Mouse (Mus musculus) inflammation-experienced regulatory T-cells, adult 6 months (primary cell): ENCODE results near the gene Slc17a8. TPM values are rescaled to one million over a fixed set of nuclear protein-coding genes. Genes with fewer than 3 reads are reported as not detected.
"Not testable (repeated sequence)": the region's sequence is repeated elsewhere in the genome, so short reads cannot be mapped to it uniquely, and the experiment has no call there.

Experiments
- ATAC-seq: one replicate; pipeline ENCODE4 v1.8.0; 2017
- polyA plus RNA-seq, 3 experiments: library from polyadenylated mRNA; unstranded; fragments of 100-300 nt; shearing (Covaris generic); gene quantifications; one replicate each; pipeline ENCODE4 v1.2.1; 2017

Slc17a8 gene
- polyA plus RNA-seq = under 1 TPM in 1 of 3 experiments, not detected in 2; 0.19 TPM

DNA sequence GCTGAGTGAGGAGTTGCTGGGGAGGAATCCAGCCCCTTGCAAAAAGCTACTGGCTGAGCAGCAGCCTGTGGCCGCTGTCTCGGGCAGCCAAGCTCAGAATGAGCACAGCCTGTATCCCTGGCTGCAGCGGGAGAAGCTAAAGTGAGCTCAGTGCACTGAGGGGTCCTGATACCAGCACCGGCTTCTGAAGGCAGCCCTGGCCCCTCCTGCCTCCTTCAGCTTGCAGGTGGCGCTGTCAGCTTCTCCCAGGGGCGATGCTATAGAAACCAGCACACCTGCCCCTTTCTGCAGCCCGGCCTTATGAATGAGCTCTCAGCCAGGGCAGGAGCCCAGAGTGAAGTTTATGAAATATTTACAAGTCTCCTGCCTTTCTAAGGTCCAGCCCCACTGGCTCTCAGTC is at the start of gene Slc17a8:
TSS of gene Slc17a8 (minus strand) at position 125 of the 400 bp plus-strand sequence.
- ATAC-seq = no peak

DNA sequence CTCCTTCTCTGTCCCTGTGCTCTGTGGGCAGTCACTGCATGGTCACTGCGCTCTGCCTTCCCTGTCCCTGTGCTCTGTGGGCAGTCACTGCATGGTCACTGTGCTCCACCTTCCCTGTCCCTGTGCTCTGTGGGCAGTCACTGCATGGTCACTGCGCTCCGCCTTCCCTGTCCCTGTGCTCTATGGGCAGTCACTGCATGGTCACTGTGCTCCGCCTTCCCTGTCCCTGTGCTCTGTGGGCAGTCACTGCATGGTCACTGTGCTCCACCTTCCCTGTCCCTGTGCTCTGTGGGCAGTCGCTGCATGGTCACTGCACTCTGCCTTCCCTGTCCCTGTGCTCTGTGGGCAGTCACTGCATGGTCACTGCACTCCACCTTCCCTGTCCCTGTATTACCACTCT is 49.3 kb upstream of the Slc17a8 start:
- not testable (repeated sequence) for ATAC-seq

DNA sequence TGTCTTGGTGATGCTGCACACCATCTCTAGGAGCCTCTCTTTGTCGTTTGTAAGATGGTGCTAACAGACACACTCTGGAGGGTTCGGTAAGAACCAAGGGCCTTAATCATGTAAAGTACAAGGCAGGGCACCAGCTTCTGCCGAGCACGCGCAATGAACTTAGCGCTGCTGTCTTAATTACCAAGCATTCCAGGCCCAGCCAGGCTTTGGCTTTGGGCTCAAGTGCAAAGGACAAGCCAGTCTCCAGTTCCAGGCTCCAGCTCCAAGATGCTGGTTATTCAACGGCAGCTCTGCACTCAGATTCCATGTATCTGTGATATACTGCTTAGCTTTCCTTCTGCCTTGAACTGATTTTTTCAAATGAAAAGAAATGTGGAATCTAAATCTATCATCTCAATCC is 46.5 kb upstream of the Slc17a8 start:
- ATAC-seq = no peak

DNA sequence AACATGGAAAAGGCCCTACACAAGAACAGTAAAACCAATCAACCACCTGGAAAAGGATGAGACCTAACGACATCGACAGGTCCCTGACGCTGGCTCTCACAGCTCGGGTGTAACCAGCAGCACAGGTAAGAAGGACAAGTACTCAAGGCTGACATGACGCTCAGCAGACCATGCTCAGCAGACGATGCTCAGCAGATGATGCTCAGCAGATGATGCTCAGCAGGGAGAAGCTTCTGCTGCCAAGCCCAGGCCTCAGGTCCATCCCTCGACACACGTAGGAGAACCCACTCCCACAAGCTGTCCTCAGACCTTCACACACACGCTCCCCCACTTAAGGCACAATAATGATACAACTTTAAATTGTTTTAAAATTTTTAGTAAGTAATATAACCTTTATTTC is 44.6 kb upstream of the Slc17a8 start:
- no peak for ATAC-seq

DNA sequence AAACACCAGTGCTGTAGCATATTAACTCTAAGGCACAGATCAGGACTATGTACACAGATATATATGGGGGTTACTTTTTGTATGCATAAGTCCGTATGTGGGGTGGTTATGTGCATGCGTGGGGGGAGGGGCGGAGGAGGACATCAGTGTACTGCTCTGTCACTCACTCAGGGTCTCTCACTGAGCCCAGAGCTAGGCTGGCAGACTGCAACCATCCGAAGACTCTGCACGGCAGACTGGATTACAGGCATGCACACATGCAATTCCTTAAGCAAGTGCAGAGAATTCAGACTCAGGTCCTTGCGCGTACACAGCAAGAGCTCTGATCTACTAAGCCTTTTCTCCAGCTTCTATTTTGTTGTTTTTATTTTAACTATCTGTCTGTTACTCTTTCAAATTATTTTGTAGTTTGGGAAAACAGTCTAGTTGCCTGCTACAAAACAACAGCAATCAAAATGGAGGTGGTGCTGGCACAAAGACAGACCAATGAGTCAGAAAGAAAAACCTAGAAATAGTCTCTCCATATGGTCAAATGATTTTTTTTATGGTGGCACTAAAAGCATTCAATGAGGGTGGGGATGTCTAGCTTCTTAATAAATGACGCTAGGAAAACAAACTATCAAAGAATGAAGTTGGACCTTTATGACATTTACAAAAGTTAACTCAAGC is 44.1 kb upstream of the Slc17a8 start:
- no peak for ATAC-seq

DNA sequence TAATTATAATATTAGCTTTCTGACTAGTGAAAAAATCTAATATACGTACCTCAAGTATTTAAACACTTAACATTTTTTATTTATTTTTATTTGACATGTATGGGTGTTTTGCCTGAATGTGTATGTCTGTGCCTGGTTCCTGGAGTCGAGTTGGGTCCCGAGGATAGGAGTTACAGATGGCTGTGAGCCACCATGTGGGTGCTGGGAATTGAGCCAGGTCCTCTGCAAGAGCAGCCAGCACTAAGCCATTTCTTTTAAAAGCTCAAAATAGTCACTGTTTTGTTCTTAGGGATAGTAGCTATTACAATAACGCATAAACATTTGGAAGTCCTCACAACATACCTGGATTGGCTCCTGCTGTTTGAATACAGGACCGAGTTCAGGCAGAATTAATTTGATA is 35.3 kb upstream of the Slc17a8 start:
- no peak for ATAC-seq

DNA sequence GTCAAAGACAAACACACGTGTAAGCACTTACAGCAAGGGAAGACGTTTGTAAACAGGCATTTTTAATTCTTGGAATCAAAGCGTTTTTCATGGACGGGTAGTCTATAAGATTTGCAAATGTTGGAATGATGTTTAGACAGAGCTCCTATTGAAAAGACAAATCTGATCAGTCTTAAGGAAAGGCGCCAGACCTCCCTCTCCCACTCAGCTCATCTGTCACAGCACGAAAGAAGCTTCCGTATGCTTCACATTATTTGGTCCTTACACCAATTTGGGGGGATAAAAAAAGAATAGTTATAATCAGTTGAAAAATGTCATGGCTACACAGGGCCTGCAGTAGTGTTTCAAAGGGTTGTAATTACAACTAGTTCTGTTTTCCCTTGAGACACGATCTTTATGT is 31.9 kb upstream of the Slc17a8 start:
- no peak for ATAC-seq

DNA sequence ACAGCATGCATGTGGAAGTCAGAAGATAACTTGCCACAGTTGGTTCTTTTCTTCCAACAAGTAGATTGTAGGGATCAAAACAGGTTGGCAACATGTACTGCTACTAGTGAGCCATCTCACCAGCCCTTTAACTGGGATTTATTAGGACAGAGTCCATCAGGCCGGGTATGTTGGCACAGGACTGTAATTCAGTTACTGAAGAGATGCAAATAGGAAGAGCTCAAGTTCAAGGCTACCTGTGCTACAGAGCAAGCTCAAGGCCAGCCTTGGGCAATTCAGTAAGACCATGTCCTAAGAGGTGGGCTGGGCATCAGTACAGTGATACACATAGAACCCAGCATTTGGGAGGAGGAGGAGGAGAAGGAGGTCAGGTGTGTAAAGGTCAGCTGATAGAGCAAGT is 30.6 kb upstream of the Slc17a8 start:
- no peak for ATAC-seq

DNA sequence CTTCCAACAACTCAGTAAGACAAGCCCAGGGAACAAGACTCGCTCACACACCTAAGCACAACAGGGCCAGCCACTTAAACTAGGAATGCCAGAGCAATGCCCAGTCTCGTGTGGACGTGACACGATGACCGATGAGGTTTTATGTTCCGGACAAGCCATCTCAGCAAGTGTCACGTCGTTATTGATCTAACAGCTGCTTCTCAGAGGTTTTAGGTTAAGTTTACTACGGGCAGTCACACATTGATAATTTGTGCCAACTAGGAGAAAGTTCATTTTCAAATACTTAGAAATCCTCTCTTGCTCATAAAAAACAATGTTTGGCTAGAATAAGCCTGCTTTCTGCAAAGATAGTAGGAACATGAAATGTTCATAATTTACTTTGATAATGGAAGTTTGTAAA is 25.9 kb upstream of the Slc17a8 start:
- no peak for ATAC-seq

DNA sequence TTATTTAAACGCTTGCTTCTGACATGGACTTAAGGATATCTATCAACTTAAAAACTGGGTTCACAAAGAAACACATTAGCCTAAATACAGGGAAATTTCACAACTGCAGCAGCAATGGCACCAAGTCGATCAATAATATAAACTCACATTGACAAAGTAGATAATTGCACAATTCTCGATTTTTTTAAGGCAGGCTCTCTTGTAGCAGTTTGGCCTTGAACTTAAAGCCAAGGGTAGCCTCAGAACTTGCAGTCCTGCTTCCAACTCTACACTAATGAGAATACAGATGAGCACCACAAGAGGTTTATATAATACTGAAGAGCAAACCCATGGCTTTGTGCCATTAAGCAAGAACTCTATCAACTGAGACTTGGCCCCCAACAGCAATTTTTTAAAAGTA is 15.9 kb upstream of the Slc17a8 start:
- no peak for ATAC-seq

DNA sequence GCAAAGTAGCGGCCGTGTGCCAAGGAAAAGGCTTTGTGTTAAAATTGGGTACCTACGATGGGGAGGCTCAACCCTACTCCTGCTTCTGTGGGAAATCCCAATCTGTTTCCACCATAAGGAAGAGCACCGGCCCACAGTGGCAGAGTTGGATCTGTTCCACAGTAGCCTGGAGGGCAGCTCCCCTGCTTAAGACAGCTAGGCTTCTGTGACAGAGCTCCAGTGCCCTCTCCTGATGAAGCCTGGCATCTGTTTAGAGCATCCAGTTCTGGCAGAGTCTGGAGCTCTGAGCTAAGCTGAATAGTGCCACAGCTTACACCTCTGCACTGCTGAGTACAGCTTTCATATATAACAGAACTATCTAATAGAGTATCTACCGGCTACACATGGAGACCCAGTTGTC is 14.0 kb upstream of the Slc17a8 start:
- no peak for ATAC-seq

DNA sequence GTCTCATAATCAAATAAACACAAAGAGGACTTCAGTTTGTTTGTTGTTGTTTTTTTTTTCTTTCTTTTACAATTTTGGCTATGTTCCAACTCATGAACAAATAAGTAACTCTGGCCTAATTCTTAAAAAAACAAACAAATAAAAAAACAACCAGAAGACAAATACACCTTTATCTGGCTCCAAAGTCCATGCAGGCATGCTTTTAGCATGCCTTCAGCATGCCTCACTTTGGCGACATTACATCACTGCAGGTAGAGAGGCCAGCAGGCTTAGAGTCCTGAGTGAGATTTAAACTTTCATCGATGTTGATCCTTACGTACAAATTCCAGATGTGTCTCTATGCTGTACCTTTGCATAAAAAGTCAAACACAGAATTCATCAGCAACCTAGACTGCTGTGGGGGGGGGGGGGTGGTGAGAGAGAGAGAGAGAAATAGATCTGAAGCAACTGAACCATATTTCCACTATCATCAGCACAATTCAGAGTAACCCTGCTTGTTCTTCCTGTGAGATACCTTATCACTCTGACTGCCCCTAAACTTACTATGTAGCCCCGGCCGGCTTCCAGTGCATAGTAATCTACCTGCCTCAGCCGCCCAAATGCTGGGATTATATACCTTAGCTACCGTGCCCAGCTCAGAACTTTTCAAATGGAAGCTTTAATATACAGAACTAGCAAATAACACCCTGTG is 12.8 kb upstream of the Slc17a8 start:
- ATAC-seq = peak; percentile 39

DNA sequence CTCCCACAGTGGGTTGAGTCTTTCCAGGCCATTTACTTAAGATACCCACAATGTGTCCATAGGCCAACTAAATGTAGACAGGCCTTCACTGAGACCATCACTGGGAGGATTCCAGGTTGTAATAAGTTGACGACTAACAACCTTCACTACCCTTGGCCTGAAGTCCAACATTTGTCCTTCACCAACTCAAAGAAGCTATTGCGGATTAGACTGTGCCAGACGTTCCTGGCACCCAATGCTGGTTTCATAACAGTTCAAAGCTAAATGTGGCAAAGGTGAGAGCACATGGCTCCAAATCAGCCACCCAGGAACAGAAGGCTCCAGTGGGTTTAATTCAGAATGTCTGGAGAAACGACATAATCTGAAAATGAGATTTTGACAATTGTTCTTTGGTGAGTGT is 12.1 kb upstream of the Slc17a8 start:
- no peak for ATAC-seq

DNA sequence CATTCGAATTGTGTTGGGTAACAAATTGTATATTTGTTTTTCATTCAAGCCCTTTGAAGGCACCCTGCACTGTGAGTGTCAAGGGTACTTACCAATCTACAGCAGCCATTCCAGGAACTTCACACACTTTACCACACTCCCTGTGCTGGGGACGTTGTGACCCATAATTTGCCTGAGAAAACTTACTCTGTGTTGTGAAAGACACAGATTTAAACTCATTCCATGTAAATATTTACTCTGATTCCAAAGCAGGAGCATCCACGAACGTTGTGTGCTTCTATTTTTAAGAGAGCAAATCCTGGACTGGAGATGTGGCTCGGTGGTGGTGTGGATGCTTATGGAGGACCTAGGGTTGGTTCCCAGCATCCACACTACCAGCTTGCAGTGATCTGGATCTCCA is 10.8 kb upstream of the Slc17a8 start:
- ATAC-seq = no peak

DNA sequence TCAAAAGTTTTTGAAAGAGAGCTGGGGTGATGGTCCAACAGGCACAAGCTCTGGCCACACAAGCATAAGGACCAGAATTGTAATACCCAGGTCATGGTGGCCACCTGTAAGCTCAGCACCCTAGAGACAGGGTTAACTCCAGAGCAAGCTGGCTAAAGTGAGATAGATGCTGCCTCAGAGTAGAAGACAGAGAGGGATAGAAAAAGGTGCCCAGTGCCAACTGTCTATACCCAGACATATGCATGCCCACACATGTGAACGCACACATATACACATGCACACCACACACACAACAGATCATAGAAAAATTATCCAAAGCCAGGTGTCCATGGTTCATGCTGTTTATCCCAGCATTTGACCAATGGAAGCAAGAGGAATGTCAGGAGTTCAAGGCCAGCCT is 9.5 kb upstream of the Slc17a8 start:
- no peak for ATAC-seq

DNA sequence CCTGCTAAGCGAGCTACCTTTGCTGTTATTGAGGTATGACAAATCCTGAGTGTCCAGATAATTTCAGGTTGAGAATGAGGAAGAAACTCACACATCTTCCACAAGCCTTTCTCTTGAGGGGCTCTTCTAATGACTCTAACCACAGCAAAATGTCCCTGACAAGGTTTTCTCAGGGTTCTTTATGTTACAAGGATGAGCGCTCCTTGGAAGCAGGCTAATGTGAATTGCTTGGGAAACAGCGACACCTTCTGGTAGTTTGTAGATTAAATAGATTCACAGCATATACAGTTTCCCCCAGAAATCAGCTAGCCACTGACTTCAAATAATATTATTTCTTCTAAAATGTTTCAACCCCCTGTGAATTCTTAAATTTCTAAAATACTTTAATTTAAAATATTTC is 9.0 kb upstream of the Slc17a8 start:
- peak; percentile 72 for ATAC-seq

DNA sequence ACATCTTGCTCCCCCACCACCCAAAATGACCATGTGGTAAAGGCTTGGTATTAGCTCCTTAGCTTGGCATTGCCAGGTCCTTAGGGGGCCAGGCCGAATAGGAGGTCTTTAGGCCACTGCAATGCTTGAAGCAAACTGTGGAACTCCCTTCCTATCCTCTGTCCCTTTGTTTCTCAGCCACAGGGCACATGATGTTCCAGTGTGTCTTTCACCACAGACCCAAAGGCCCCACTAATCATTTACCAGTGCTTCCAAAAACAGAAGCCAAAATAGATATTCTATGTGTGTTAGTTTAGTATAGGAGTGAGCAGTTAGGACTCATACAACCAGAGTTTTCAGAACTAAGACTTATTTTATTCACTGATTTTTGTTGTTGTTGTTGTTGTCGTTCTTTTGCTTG is 5.7 kb upstream of the Slc17a8 start:
- no peak for ATAC-seq

DNA sequence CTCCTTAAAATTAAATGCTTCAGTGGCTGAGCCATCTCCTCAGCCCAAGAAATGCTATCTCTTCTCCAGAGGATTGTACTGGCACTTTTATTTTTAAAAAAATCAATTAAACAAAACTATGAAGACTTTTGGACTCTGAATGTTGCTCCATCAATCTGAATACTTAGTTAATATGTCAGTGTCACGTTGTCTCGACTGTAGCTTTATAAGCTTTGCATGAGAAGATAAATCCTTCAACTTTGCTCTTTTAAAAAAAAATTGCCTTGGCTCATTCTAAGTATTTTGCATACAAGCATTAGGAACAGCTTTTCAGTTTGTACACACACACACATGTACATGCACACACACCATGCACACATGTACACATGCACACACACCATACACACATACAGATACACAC is 3.1 kb upstream of the Slc17a8 start:
- no peak for ATAC-seq

DNA sequence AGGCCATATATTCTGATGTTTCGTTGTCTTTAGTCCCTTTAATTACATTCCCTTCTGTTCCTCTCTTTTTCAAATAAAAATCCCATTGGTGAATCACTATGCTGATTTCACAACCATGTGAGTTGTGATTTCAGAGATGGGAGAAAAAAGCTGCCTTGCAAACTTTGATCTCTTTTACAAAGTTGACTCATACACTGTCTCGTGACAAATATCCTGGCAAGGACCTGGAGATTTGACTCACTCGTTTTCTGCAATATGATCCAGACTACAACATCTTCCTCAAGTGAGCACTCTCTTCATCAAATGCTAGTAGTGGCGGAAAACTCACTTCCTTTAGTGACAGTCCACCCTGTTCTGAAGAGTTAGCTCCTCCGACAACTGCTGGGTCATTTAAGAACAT is 21.7 kb downstream of the Slc17a8 start:
- ATAC-seq = no peak

DNA sequence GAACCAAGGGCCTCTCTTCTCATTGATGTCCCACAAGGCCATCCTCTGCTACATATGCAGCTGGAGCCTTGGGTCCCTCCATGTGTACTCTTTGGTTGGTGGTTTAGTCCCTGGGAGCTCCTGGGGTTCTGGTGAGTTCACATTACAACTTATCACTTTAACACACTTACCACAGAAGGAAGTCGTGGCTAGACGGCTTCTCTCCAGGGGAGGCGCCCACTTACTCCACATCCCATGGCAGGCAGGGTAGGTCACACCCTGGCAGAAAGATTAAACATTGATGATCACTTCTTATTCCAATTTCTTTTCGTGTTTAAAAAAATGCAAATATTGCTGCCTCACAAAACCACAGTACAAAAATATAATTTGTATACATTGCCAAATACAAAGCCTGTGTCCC is 23.8 kb downstream of the Slc17a8 start:
- no peak for ATAC-seq

DNA sequence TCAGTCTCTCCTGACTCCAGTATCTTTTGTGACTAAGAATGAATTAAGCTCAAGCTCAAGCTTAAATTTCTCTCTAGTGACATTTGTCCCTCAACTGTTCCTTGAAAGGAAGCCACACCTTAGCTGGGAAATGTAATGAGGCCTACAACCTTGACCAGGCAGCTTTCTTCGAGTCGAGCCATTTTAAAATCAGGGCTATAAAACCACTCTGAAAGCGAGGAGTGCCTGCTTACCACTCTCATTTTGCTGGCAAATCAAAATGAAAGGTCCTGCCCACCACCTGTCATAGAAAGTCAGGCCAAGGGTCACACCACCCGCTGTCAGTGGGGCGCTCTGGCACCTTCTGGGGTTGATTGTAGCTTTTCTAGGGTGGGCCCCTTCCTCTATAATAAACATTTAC is 25.1 kb downstream of the Slc17a8 start:
- ATAC-seq = no peak

DNA sequence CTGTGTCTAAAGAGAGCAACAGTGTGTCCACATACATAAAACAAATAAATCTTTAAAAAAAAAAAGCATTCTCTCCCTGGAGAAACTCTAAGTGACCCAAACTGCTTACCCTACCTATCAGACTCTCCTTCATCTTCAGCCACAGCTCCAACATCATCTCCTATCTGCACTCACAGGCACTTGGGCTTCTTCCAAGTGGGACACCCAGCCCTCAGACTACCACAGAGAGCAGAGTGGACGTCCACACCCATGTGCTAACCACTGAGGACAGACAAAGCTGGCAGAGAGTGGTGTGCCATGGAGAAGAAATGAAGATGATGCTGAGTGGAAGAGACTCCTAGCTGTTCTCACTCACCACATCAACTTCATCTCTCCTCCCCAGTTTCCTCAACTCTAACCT is 25.5 kb downstream of the Slc17a8 start:
- ATAC-seq = no peak

DNA sequence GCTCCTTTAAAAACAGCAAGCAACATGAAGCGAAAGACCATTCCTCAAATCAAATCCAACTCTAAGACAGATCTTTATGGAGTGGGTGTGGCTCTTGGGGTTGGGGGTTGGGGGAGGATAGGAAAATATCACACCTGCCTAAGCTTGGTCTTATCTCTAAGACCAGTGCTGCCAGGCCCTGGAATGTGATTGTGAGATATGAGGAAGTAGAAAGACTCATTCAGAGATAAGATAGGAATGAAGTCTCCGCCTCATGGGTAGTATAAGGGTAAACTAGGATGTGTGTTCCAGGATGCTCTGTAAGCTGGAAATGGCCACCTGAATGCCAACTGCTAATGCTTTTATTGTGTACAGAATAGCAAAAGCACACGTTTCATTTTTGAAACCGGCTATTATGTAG is 26.7 kb downstream of the Slc17a8 start:
- no peak for ATAC-seq

DNA sequence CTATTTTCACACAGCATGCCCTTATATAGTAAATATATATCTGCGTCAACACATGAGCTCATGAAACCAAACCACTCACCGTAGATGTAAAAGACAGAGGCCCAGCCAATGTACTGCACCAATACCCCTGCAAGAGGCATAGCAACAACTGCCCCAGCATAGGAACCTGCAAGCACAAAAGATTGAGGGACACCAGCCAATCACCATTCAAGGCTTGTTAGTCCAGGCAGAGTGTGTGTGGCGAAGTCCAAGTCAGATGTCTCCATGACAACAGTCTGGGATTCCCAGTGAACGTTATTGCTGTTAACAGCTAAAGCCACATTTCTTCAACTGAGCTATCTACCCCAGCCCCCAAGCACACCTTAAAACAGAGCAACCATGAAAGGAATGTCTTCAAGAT is 28.3 kb downstream of the Slc17a8 start:
- no peak for ATAC-seq

DNA sequence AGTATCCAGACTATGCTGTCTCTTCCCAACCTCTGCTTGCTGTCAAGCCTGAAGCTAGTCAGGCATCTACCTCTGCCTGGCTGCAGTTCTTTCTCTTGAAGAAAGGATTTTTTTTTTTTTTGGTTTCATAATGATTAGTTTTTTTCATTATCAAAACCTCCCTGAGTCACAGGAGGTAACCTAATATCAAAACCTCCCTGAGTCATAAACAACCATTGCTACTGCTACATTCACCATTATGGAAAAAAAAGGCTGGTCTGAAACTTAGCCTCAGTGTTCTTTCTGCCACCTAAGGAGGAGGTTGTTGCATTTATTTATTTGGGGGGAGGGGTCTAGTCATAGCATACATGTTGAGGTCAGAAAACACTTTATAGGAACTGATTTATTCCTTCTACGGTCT is 31.2 kb downstream of the Slc17a8 start:
- no peak for ATAC-seq
